Mouse (Mus musculus) lung, adult 2 months (tissue): ENCODE measurements around the gene Cuedc1.

ENCODE experiments used
- CTCF ChIP-seq: fragments of 200-500 bp; IDR thresholded peaks from 2 replicates; pipeline ENCODE4 v1.5.1; 2011; ENCODE audit warnings: mild to moderate bottlenecking, low read length, control low read depth; ENCODE audit not compliant: insufficient read depth
- POLR2A ChIP-seq: fragments of 200-500 bp; IDR thresholded peaks from 2 replicates; pipeline ENCODE4 v1.6.1; 2011; ENCODE audit warnings: low read depth, mild to moderate bottlenecking, control low read depth, low read length, borderline replicate concordance; ENCODE audit errors: extremely low read depth

GRCm38 (mm10) chr11:88211824-88212582, 114.1 kb downstream of the Cuedc1 start:
- TF ChIP-seq CTCF (no peak), POLR2A (no peak)
